Mouse (Mus musculus): ENCODE measurements around the gene Psmb3. TPM values are rescaled to one million over a fixed set of nuclear protein-coding genes. Genes with fewer than 3 reads are reported as not detected.
"Not testable (repeated sequence)": the region's sequence is repeated elsewhere in the genome, so short reads cannot be mapped to it uniquely, and the experiment has no call there.

Psmb3 gene
- polyA plus RNA-seq, 1 experiment from 2014 or later = 430 TPM

DNA sequence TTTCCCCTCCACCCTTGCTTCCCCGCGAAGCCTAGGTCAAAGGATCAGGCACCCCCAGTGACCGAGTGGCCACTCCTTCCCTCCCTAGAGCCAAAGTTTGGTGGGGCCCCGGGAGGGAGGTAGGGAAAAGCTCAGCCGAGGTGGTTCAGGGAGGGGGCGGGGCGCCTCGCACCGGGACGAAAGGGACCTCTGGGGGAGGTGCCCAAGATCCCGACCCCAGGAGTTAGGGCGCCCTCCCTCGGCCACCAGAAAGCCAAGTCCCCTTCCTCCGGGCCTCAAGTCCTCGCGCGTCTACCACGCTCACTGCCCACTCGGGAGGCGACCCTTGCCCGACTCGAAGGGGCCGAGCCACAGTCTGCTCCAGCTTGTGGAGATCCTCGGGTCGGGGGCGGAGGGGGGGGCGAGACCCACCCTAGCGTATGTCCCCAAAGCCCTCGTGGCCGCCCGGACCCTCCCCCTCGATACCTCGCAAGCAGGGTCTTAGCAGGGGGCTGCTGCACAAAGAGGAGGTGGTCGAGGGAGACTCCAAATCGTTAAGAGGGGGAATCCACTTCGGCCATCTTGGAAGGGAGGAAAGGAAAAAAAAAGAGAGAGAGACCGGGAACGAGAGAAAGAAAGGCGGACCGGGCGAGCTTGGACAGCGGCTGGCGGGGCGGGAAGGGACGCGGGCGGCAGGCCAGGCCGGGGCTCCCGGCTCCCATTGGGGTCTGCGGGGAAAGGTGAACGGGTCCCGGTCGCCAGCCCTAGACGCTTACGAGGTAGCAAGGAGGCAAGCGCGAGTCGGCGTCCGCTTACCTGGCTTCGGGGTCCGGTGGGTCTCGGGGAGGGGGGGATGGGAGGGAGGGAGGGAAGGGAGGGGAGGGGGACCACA lies 4.2 kb upstream of the Psmb3 start:
- H3K9me3 ChIP-seq (ENCODE audit: control insufficient read depth, low read length) = no peaks in the 10 kb centered on the region
- no peaks in the 10 kb centered on the region for H3K36me3 ChIP-seq (ENCODE audit: control insufficient read depth, insufficient read depth, low read length)
- no peaks in the 10 kb centered on the region for H3K27me3 ChIP-seq (ENCODE audit: control insufficient read depth, insufficient read depth, low read depth, low read length)
- WGBS = under 1% methylated on average over 62 of the region's 63 CpGs
- ATAC-seq (ENCODE audit: low read depth) = peak; percentile 2
- peak overlapping the region; percentile 66 for H3K4me3 ChIP-seq (ENCODE audit: low read length)
- H3K4me2 ChIP-seq (ENCODE audit: low read depth, low read length) = peak overlapping the region; percentile 90
- peaks cover 56% of the 10 kb centered on the region for H3K4me1 ChIP-seq (replicated peaks; ENCODE audit: control insufficient read depth, insufficient read depth, low read length)
- peak overlapping the region; percentile 86 for H3K9ac ChIP-seq (ENCODE audit: low read length)
- H3K27ac ChIP-seq (ENCODE audit: low read length) = peak overlapping the region; percentile 100

GRCm38 (mm10) chr11:97699626-97700002 lies 3.6 kb upstream of the Psmb3 start:
- peak overlapping the region; percentile 90 for H3K4me2 ChIP-seq (ENCODE audit: low read depth, low read length)
- H3K36me3 ChIP-seq (ENCODE audit: control insufficient read depth, insufficient read depth, low read length) = no peaks in the 10 kb centered on the region
- no peaks in the 10 kb centered on the region for H3K27me3 ChIP-seq (ENCODE audit: control insufficient read depth, insufficient read depth, low read depth, low read length)
- WGBS = 0% methylated on average over 6 of the region's 9 CpGs
- peak overlapping the region; percentile 88 for H3K9ac ChIP-seq (ENCODE audit: low read length)
- peak overlapping the region; percentile 100 for H3K27ac ChIP-seq (ENCODE audit: low read length)
- peak overlapping the region; percentile 66 for H3K4me3 ChIP-seq (ENCODE audit: low read length)
- peaks cover 57% of the 10 kb centered on the region for H3K4me1 ChIP-seq (replicated peaks; ENCODE audit: control insufficient read depth, insufficient read depth, low read length)
- peak; percentile 64 for ATAC-seq (ENCODE audit: low read depth)
- no peaks in the 10 kb centered on the region for H3K9me3 ChIP-seq (ENCODE audit: control insufficient read depth, low read length)

DNA sequence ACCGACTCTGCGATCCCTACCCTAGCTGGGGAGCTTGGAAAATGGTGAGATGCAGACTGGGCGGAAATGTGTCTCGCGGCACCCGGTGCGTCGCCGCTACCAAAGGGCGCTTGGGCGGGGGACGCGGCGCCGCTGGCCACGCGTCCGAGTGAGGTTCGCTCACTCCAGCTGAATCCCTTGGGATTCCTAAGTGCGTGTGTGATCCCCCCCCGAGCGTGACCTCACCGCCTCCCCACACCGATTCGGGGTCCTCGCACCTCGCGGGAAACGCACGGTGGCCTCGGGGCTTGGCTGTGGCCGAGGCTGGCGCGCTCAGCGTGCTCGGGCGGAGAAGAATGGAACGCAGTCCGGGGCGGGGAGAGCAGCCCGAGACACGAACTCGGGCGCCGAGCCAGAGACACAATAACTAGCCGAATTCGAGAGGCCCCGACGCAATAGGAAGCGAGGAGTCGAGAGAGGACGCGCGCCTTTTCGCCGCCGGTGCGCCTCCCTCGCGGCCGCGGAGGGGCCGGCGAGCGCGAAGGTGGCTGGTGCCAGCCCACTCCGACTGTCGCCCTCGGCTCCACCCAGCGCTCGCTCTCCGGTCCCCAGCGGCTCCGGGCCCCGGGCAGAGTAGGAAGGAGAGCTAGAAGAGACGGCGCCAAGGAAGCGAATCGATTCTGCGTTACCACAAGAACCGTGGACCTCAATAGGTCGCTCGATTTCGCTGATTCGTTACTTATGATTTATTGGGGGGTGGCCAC lies 3.0 kb upstream of the Psmb3 start, which contains the start of gene Pcgf2:
TSS of gene Pcgf2 (minus strand) at position 495 of the 743 bp plus-strand sequence.
- Histone ChIP-seq H3K4me1 (replicated peaks; ENCODE audit: control insufficient read depth, insufficient read depth, low read length) (peaks cover 53% of the 10 kb centered on the region), H3K9me3 (ENCODE audit: control insufficient read depth, low read length) (no peaks in the 10 kb centered on the region), H3K4me2 (ENCODE audit: low read depth, low read length) (peak within 1 kb of the TSS; percentile 90), H3K4me3 (ENCODE audit: low read length) (peak within 1 kb of the TSS; percentile 66), H3K27ac (ENCODE audit: low read length) (peak within 1 kb of the TSS; percentile 100), H3K36me3 (ENCODE audit: control insufficient read depth, insufficient read depth, low read length) (no peaks in the 10 kb centered on the region), H3K9ac (ENCODE audit: low read length) (peak within 1 kb of the TSS; percentile 88), H3K27me3 (ENCODE audit: control insufficient read depth, insufficient read depth, low read depth, low read length) (no peaks in the 10 kb centered on the region)
- peak; percentile 32 for ATAC-seq (ENCODE audit: low read depth)
- under 1% methylated on average over 85 of the region's 85 CpGs for WGBS

GRCm38 (mm10) chr11:97700746-97701580 lies 2.2 kb upstream of the Psmb3 start:
- no peaks in the 10 kb centered on the region; the same call in 1 of the 2 replicates for H3K36me3 ChIP-seq (ENCODE audit: control insufficient read depth, insufficient read depth, low read length)
- peaks cover 45% of the 10 kb centered on the region for H3K4me1 ChIP-seq (replicated peaks; ENCODE audit: control insufficient read depth, insufficient read depth, low read length)
- H3K27ac ChIP-seq (ENCODE audit: low read length) = peak overlapping the region; percentile 100
- no peaks in the 10 kb centered on the region for H3K9me3 ChIP-seq (ENCODE audit: control insufficient read depth, low read length)
- no peaks in the 10 kb centered on the region for H3K27me3 ChIP-seq (ENCODE audit: control insufficient read depth, insufficient read depth, low read depth, low read length)
- peak overlapping the region; percentile 90 for H3K4me2 ChIP-seq (ENCODE audit: low read depth, low read length)
- H3K9ac ChIP-seq (ENCODE audit: low read length) = peak overlapping the region; percentile 88
- no peak; the same call in 1 of the 2 replicates for ATAC-seq (ENCODE audit: low read depth)
- H3K4me3 ChIP-seq (ENCODE audit: low read length) = peak overlapping the region; percentile 66
- 15% methylated on average over 30 of the region's 30 CpGs for WGBS

- Histone ChIP-seq H3K4me2 (ENCODE audit: low read depth, low read length) (peak overlapping the region; percentile 90), H3K27ac (ENCODE audit: low read length) (peak overlapping the region; percentile 43), H3K36me3 (ENCODE audit: control insufficient read depth, insufficient read depth, low read length) (peaks cover 5% of the 10 kb centered on the region; the same call in 1 of the 2 replicates), H3K9me3 (ENCODE audit: control insufficient read depth, low read length) (no peaks in the 10 kb centered on the region), H3K9ac (ENCODE audit: low read length) (no peak overlapping the region; the same call in 1 of the 2 replicates), H3K4me1 (replicated peaks; ENCODE audit: control insufficient read depth, insufficient read depth, low read length) (peaks cover 37% of the 10 kb centered on the region), H3K4me3 (ENCODE audit: low read length) (peak overlapping the region; percentile 95), H3K27me3 (ENCODE audit: control insufficient read depth, insufficient read depth, low read depth, low read length) (no peaks in the 10 kb centered on the region)
- no peak for ATAC-seq (ENCODE audit: low read depth)
- WGBS = 43% methylated on average over 15 of the region's 15 CpGs
Measured at GRCm38 (mm10) chr11:97701581-97702392, 1.4 kb upstream of the Psmb3 start.

DNA sequence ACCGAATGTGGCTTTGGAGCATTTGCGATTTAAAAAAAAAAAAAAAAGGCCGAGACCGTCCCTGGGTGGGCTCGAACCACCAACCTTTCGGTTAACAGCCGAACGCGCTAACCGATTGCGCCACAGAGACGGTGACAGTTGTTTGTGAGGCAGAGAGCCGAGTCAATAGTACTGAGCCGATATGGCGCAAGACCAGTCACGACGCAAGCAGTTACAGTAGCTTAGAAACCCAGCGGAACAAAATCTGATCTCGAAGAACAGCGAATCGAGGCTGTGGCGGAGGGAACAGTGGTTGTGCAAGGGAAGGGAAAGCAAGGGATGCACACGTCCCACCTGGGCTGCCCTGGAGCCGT lies 830 bp upstream of the Psmb3 start:
- ATAC-seq (ENCODE audit: low read depth) = peak; percentile 7
- peak overlapping the region; percentile 90 for H3K4me2 ChIP-seq (ENCODE audit: low read depth, low read length)
- no peaks in the 10 kb centered on the region for H3K27me3 ChIP-seq (ENCODE audit: control insufficient read depth, insufficient read depth, low read depth, low read length)
- peaks cover 10% of the 10 kb centered on the region for H3K36me3 ChIP-seq (ENCODE audit: control insufficient read depth, insufficient read depth, low read length)
- no peaks in the 10 kb centered on the region for H3K9me3 ChIP-seq (ENCODE audit: control insufficient read depth, low read length)
- peak overlapping the region; percentile 79 for H3K9ac ChIP-seq (ENCODE audit: low read length)
- H3K4me3 ChIP-seq (ENCODE audit: low read length) = peak overlapping the region; percentile 95
- H3K4me1 ChIP-seq (replicated peaks; ENCODE audit: control insufficient read depth, insufficient read depth, low read length) = peaks cover 32% of the 10 kb centered on the region
- WGBS = under 1% methylated on average over 24 of the region's 24 CpGs
- H3K27ac ChIP-seq (ENCODE audit: low read length) = peak overlapping the region; percentile 94

GRCm38 (mm10) chr11:97710067-97710466 lies 6.9 kb downstream of the Psmb3 start:
- not testable (repeated sequence) for H3K4me3 ChIP-seq (ENCODE audit: low read length)

GRCm38 (mm10) chr11:97711200-97711900 lies 8.2 kb downstream of the Psmb3 start:
- Histone ChIP-seq H3K27ac (ENCODE audit: low read length) (no peak overlapping the region), H3K36me3 (ENCODE audit: control insufficient read depth, insufficient read depth, low read length) (peaks cover 35% of the 10 kb centered on the region), H3K4me2 (ENCODE audit: low read depth, low read length) (no peak overlapping the region), H3K4me3 (ENCODE audit: low read length) (no peak overlapping the region), H3K9ac (ENCODE audit: low read length) (no peak overlapping the region), H3K4me1 (replicated peaks; ENCODE audit: control insufficient read depth, insufficient read depth, low read length) (no peaks in the 10 kb centered on the region), H3K27me3 (ENCODE audit: control insufficient read depth, insufficient read depth, low read depth, low read length) (no peaks in the 10 kb centered on the region), H3K9me3 (ENCODE audit: control insufficient read depth, low read length) (no peaks in the 10 kb centered on the region)
- ATAC-seq (ENCODE audit: low read depth) = no peak
- 72% methylated on average over 13 of the region's 13 CpGs for WGBS

More at GRCm38 (mm10) chr11:97710067-97710466, 6.9 kb downstream of the Psmb3 start:
- H3K4me2 ChIP-seq (ENCODE audit: low read depth, low read length); H3K4me1 ChIP-seq (replicated peaks; ENCODE audit: control insufficient read depth, insufficient read depth, low read length); ATAC-seq (ENCODE audit: low read depth); H3K27me3 ChIP-seq (ENCODE audit: control insufficient read depth, insufficient read depth, low read depth, low read length); H3K9ac ChIP-seq (ENCODE audit: low read length); H3K27ac ChIP-seq (ENCODE audit: low read length); H3K9me3 ChIP-seq (ENCODE audit: control insufficient read depth, low read length): not testable (repeated sequence)
- H3K36me3 ChIP-seq (ENCODE audit: control insufficient read depth, insufficient read depth, low read length) = peaks cover 38% of the 10 kb centered on the region
- 78% methylated on average over 2 of the region's 2 CpGs for WGBS
